Mouse (Mus musculus) C2C12 (cell line): ENCODE data around the gene Phyh.

Experiments
- CEBPB ChIP-seq: IDR thresholded peaks from one replicate; pipeline ENCODE4 v1.6.1; 2011; ENCODE audit warnings: low read depth, mild to moderate bottlenecking, control low read depth, moderate library complexity
- CTCF ChIP-seq: IDR thresholded peaks from one replicate; pipeline ENCODE4 v1.5.1; 2011; ENCODE audit not compliant: control insufficient read depth, insufficient read depth, insufficient read length
- MAX ChIP-seq: IDR thresholded peaks from one replicate; pipeline ENCODE4 v1.6.1; 2011; ENCODE audit warnings: mild to moderate bottlenecking, control low read depth
- MYOD1 ChIP-seq: IDR thresholded peaks from one replicate; pipeline ENCODE4 v1.6.1; 2011; ENCODE audit warnings: low read depth; ENCODE audit not compliant: control insufficient read depth, insufficient read length
- MYOG ChIP-seq: IDR thresholded peaks from one replicate; pipeline ENCODE4 v1.6.1; 2011; ENCODE audit not compliant: control insufficient read depth, insufficient read length; ENCODE audit errors: extremely low read depth
- USF1 ChIP-seq: IDR thresholded peaks from one replicate; pipeline ENCODE4 v1.6.1; 2011; ENCODE audit warnings: low read depth, mild to moderate bottlenecking, control low read depth, moderate library complexity

- TF ChIP-seq CTCF (no peak), CEBPB (no peak), MAX (no peak), MYOG (no peak), USF1 (no peak), MYOD1 (no peak)
Measured at GRCm38 (mm10) chr2:4908771-4909315, 10.0 kb upstream of the Phyh start.
